Mouse (Mus musculus) spleen, postnatal 4 days (tissue): ENCODE measurements around the gene Il11ra1.
"Not testable (repeated sequence)": the region's sequence is repeated elsewhere in the genome, so short reads cannot be mapped to it uniquely, and the experiment has no call there.

ENCODE experiments used
- DNase-seq, 2 experiments: peaks; one replicate each; pipeline ENCODE4 v3.0.0; 2022; ENCODE audit warnings: low spot score in 2 of 2

Il11ra1 gene

GRCm38 (mm10) chr4:41681176-41681575 lies 18.6 kb upstream of the Il11ra1 start:
- DNase-seq: no peak

GRCm38 (mm10) chr4:41681947-41682346 lies 17.8 kb upstream of the Il11ra1 start:
- no peak for DNase-seq

GRCm38 (mm10) chr4:41682789-41683188 lies 17.0 kb upstream of the Il11ra1 start:
- no peak for DNase-seq

GRCm38 (mm10) chr4:41683303-41683702 lies 16.5 kb upstream of the Il11ra1 start:
- DNase-seq: not testable (repeated sequence)

GRCm38 (mm10) chr4:41684131-41684930 lies 15.5 kb upstream of the Il11ra1 start:
- not testable (repeated sequence) for DNase-seq

GRCm38 (mm10) chr4:41684931-41685453 lies 14.8 kb upstream of the Il11ra1 start:
- DNase-seq: not testable (repeated sequence)

- not testable (repeated sequence) for DNase-seq
Measured at GRCm38 (mm10) chr4:41685882-41686492, 13.8 kb upstream of the Il11ra1 start.

- not testable (repeated sequence) for DNase-seq
Measured at GRCm38 (mm10) chr4:41688562-41688961, 11.2 kb upstream of the Il11ra1 start.

GRCm38 (mm10) chr4:41690014-41690413 lies 9.8 kb upstream of the Il11ra1 start:
- not testable (repeated sequence) for DNase-seq

- DNase-seq: not testable (repeated sequence)
Measured at GRCm38 (mm10) chr4:41693511-41693910, 6.3 kb upstream of the Il11ra1 start.

- DNase-seq: not testable (repeated sequence)
Measured at GRCm38 (mm10) chr4:41695800-41696199, 4.0 kb upstream of the Il11ra1 start.

GRCm38 (mm10) chr4:41696452-41696851 lies 3.3 kb upstream of the Il11ra1 start:
- DNase-seq: not testable (repeated sequence)

- DNase-seq: peak; percentile 67 to 88
Measured at GRCm38 (mm10) chr4:41696930-41697841, 2.6 kb upstream of the Il11ra1 start, which contains the start of gene Cntfr. Gene Cntfr, minus strand, starts transcription at chr4:41697089.

- DNase-seq: not testable (repeated sequence)
Measured at GRCm38 (mm10) chr4:41698421-41699016, 1.3 kb upstream of the Il11ra1 start.

- not testable (repeated sequence) for DNase-seq
Measured at GRCm38 (mm10) chr4:41700224-41700623, 435 bp downstream of the Il11ra1 start.

- not testable (repeated sequence) for DNase-seq
Measured at GRCm38 (mm10) chr4:41702226-41702625, 2.4 kb downstream of the Il11ra1 start.

- DNase-seq: no peak
Measured at GRCm38 (mm10) chr4:41704651-41705050, 4.9 kb downstream of the Il11ra1 start.

GRCm38 (mm10) chr4:41705922-41706754 lies 6.3 kb downstream of the Il11ra1 start:
- no peak for DNase-seq

GRCm38 (mm10) chr4:41707011-41707535 lies 7.3 kb downstream of the Il11ra1 start:
- DNase-seq: peak in 1 of 2 experiments; percentile 51

GRCm38 (mm10) chr4:41708192-41708745 lies 8.5 kb downstream of the Il11ra1 start:
- no peak for DNase-seq
